Mouse (Mus musculus) NIH3T3 (cell line): ENCODE results near the gene Ppp1r16b.
"Not testable (repeated sequence)": the region's sequence is repeated elsewhere in the genome, so short reads cannot be mapped to it uniquely, and the experiment has no call there.

ENCODE experiments used
- DNase-seq: peaks from one replicate; pipeline ENCODE4 v3.0.0-alpha.2; 2012; ENCODE audit warnings: low read depth

The Ppp1r16b gene

DNA sequence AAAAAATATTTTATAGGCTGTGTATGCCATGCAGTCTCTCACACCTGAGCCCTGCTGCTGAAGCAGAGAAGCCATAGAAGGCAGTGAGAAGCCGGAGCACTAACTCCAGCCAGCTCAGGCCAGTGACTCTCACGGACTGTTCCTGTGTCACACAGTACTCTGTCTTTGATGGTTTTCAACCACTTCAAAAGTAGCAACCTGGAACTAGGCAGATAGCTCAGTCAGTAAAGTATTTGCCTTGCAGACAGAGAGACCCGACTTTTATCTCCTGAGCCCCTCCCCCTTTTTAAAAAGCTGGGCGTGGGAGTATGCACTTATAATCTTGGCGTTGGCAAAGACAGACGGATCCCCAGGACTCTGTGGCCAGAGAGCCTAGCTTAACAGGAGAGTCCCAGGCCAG, 58.6 kb downstream of the Ppp1r16b start:
- no peak for DNase-seq

DNA sequence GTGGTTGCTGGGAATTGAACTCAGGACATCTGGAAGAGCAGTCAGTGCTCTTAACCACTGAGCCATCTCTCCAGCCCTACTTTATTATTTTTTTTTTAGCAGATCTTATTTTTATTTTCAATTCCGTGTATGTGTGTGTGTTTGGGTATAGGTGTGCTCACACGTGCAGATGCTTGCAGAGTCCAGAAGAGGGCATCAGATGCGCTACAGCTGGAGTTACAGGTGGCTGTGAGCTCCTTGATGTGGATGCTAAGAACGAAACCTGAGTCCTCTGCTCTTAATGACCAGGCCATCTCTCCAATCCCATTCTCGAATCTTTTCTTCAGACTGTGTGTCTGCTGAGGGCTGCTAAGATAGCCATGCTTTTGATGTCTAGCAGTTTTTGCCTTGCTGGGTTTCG, 61.1 kb downstream of the Ppp1r16b start:
- no peak for DNase-seq

DNA sequence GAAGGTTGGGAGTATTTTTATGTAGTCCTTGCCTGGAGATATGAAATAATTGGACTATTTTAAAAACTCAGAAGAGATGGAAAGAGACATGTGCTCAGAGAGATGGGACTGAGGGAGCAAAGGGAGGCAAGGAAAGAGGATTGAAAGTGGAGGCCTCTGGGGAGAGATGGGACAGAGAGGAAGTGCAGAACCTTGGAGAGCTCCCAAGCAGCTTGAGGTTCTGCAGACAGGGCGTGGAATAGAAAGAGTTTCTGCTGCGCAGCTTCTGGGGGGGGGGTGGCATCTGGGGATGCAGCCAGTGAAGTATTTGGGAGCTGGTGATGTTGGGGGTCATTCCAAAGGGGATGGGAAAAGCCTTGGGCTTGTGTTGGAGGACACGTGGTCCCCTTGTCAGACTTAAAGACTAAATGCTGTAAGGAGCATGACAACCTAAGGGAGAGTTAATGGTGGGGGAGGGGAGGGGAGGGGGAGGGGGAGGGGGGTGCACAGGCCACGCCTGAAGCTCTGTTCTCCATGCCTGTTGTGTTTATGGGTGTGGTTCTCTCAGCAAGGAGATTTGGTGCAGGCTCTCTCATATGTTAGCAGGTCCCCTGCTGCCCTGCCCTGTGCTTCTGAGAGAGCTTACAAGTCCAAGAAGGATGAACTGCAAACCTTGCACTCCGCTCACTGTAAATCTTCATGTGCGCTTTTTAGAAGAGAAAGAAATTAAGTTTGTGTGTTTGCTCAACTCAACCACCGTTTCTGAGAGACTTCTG, 63.0 kb downstream of the Ppp1r16b start:
- peak; percentile 53 for DNase-seq

GRCm38 (mm10) chr2:158730896-158731295, 65.7 kb downstream of the Ppp1r16b start:
- DNase-seq = no peak

DNA sequence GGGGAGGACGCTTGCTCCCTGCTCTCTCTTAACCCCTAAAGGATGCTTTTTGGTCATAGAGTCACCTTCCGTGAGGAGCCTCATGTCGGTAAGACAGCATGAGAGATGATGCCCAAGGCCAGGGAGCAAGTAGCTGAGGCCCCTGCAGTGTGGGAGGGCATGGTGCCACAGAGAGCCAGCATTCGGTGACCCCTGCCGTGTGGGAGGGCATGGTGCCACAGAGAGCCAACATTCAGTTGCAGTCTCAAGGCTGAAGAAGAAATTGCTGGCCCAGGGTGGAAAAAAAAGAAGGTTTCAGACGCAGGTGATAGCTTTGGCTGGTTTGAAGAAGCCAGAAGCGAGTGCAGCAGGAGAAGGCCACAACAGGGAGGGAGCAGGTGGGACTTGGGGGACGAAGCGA, 67.3 kb downstream of the Ppp1r16b start:
- DNase-seq = no peak

GRCm38 (mm10) chr2:158733136-158733535, 67.9 kb downstream of the Ppp1r16b start:
- DNase-seq = no peak

DNA sequence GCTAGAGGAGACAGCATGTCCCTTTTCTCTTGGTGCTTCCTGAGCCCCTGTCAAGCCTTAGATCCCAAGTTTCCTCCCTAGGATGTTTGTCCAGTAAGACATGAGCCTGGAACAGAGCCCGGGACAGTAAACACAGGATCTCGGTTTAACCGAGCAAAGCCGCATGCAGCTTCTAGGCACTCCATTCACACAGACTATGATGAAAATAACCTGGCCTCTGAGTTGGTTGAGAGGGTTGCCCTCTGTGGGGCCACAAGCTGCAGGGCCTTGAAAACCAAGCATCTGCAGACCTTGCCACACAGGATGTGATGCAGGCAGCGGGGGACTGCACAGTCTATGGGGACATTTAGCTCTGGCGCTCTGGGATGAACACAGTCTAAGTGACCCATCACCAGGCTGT, 68.7 kb downstream of the Ppp1r16b start:
- no peak for DNase-seq

GRCm38 (mm10) chr2:158734500-158735152, 69.4 kb downstream of the Ppp1r16b start:
- DNase-seq = peak; percentile 26

GRCm38 (mm10) chr2:158735340-158735739, 70.1 kb downstream of the Ppp1r16b start:
- no peak for DNase-seq

- not testable (repeated sequence) for DNase-seq
These were observed 71.0 kb downstream of the Ppp1r16b start for GRCm38 (mm10) chr2:158736247-158736646.

GRCm38 (mm10) chr2:158738591-158738990, 73.4 kb downstream of the Ppp1r16b start:
- DNase-seq = no peak

- no peak for DNase-seq
These were observed 73.9 kb downstream of the Ppp1r16b start for GRCm38 (mm10) chr2:158739113-158739512.

DNA sequence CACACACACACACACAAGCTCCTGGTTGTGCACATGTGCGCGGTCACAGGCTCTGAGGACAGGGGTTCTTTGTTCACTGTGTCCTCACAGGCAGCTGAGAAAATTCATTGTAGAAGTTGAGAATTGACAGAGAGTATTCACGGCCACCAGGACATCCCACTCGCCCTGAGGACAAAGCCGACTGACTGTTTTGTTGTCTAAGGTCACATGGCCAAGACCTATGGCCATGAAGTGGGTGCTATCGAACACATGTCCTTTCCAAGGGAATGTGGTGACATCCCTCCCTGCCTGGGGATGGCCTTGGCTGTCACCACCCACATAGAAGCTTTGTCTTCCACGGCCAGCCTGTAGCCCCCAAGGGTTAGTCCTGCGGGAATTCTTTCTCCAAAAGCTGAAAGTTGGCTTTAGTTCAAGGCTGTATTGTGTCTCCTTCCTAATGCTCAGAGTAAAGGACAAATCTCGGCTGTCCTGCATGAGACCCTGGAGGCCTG, 75.9 kb downstream of the Ppp1r16b start:
- DNase-seq = no peak

DNA sequence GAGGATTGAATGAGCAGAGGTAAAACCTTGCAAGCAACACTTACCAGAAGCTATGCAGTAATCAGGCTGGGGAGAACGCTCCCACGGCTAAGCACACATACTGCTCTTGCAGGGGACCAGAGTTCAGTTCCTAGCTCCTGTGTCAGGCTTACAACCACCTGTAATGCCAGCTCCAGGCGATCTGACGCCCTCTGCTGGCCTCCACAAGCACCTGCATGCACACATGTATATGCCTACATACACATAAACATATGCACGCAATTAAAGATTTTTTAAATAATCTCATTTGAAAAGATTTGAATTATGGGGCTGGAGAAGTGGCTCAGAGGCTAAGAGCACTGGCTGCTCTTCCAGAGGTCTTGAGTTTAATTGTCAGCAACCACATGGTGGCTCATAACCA, 77.2 kb downstream of the Ppp1r16b start:
- DNase-seq = no peak

DNA sequence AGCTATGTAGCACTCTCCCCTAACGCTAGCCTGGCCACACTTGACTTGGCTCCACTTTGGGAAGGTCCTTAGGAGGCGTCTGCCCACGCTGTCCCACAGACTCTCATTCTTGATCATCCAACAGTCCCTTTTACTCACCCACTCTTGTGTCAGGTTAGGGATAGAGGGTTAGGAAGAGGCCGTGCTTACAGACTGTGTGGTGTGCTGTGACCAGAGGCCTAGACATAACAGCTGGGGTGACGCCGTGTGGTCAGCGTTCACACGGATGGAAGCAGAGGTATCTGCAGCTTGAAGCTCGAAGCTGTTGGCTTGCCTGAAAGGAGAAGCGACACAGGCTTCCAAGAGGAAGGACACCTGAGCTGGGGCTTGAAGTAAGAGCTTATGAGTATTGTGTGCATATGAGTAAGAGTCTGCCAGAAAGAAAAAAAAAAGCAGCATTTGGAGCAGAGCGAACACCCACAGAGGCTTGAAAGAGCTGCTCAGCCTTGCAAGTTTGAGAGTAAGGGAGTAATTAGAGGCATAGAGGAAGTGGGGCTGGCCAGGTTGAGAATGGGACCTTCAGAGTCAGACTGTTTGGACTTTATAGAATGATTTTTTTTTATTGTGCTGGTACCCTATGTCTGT, 78.4 kb downstream of the Ppp1r16b start:
- DNase-seq = no peak

DNA sequence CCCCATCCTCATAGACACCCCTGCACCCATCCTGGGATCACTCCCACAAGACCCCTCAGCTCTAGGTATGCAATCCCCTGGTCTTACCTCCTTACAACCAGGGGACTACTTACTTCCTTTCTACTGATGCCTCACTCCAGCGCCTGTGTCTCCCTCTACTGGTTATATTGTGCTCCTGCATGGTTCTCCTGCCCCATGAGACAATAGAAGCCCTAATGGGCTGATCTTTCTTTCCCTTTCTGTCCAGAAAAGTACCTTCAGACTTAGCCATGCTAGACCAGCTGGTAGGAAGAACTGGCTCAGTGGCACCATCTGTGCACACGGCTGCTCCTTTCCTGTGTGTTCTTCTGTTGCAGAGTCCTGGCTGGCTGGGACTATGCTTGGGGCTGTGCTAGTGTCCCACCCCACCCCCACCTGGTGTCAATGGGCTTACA, 79.9 kb downstream of the Ppp1r16b start:
- DNase-seq = peak; percentile 60

GRCm38 (mm10) chr2:158746164-158746563, 81.0 kb downstream of the Ppp1r16b start:
- DNase-seq = no peak

- DNase-seq = no peak
These were observed 84.2 kb downstream of the Ppp1r16b start for GRCm38 (mm10) chr2:158749366-158749765.

GRCm38 (mm10) chr2:158760231-158760630, 95.0 kb downstream of the Ppp1r16b start:
- DNase-seq = no peak

DNA sequence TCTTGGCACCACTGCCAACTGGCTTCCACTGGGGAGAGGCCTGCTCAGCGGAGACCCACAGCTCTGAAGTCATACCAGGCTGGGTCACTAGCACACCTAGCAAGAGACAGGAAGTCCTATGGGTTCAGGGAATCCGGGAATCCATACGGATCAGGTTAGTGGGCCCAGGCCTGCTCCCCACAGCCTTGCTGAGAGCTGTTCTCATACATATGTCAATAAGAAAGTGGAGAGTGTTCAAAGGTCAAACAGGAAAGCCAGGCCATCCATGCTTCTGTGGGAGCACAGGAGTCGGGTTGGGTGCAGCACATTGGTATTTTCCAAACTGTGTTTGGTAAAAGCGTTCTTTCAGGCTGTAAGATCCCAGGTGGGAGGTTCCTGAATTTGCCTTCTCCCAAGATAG, 97.1 kb downstream of the Ppp1r16b start:
- DNase-seq = no peak

DNA sequence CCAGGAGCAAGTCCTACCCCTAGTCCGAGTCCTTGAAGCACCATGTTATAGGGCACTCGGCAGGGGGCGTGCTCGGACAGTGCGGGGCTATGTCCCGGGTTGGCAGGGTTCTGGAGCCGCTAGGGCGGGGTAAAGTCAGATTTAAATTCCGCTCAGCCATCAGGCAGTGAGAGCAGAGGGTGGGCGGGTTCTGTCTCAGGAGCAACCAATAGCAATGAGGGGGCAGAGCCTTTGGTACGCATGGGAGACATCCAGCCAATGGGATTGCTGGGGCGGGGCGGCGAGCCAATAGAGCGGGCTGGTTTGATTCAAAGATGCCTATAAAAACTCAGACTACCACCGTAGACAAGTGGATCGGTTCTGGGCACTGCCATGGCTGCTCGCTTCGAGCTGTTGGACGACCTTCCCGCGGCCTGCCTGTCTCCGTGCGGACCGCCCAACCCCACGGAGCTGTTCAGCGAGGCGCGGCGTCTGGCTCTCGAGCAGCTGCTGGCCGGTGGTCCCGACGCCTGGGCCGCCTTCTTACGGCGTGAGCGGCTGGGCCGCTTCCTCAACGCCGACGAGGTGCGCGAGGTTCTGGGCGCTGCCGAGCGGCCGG, 102.6 kb downstream of the Ppp1r16b start, which contains the start of gene Fam83d:
TSS of gene Fam83d (plus strand) at position 352 of the 598 bp plus-strand sequence.
- peak; percentile 98 for DNase-seq

- DNase-seq = peak; percentile 62
These were observed 103.2 kb downstream of the Ppp1r16b start for GRCm38 (mm10) chr2:158768350-158768749.
